Mouse (Mus musculus) urinary bladder, adult 2 months (tissue): ENCODE data around the gene Pdk1. TPM values are rescaled to one million over a fixed set of nuclear protein-coding genes. Genes with fewer than 3 reads are reported as not detected.
"Not testable (repeated sequence)": the region's sequence is repeated elsewhere in the genome, so short reads cannot be mapped to it uniquely, and the experiment has no call there.

Source experiments
- DNase-seq: peaks from one replicate; pipeline ENCODE4 v3.0.0; 2022; ENCODE audit warnings: low spot score
- polyA plus RNA-seq: library from polyadenylated mRNA; depleted of rRNA; stranded (reverse); fragments of >200 nt; gene quantifications from 2 replicates; pipeline ENCODE4 v1.2.3, GENCODE M21; 2012

The Pdk1 gene
- polyA plus RNA-seq, 1 experiment: 26.4 TPM

GRCm38 (mm10) chr2:71874422-71874821, 1.4 kb downstream of the Pdk1 start:
- DNase-seq: no peak

- DNase-seq: no peak
Measured at GRCm38 (mm10) chr2:71874836-71875235, 1.8 kb downstream of the Pdk1 start.

GRCm38 (mm10) chr2:71877865-71878264, 4.8 kb downstream of the Pdk1 start:
- no peak for DNase-seq

GRCm38 (mm10) chr2:71878441-71878840, 5.4 kb downstream of the Pdk1 start:
- no peak for DNase-seq

GRCm38 (mm10) chr2:71878943-71879342, 5.9 kb downstream of the Pdk1 start:
- no peak for DNase-seq

GRCm38 (mm10) chr2:71882914-71883651, 10.1 kb downstream of the Pdk1 start:
- no peak for DNase-seq

- DNase-seq: no peak
Measured at GRCm38 (mm10) chr2:71887269-71887668, 14.2 kb downstream of the Pdk1 start.

- DNase-seq: no peak
Measured at GRCm38 (mm10) chr2:71888437-71888836, 15.4 kb downstream of the Pdk1 start.

GRCm38 (mm10) chr2:71891536-71891935, 18.5 kb downstream of the Pdk1 start:
- no peak for DNase-seq

GRCm38 (mm10) chr2:71892741-71893349, 19.8 kb downstream of the Pdk1 start:
- DNase-seq: no peak

GRCm38 (mm10) chr2:71895596-71896286, 22.7 kb downstream of the Pdk1 start:
- no peak for DNase-seq

GRCm38 (mm10) chr2:71897420-71897819, 24.4 kb downstream of the Pdk1 start:
- no peak for DNase-seq

GRCm38 (mm10) chr2:71898335-71898856, 25.4 kb downstream of the Pdk1 start:
- no peak for DNase-seq

GRCm38 (mm10) chr2:71899886-71900285, 26.9 kb downstream of the Pdk1 start:
- no peak for DNase-seq

GRCm38 (mm10) chr2:71905154-71905553, 32.1 kb downstream of the Pdk1 start:
- DNase-seq: no peak

- not testable (repeated sequence) for DNase-seq
Measured at GRCm38 (mm10) chr2:71906356-71906755, 33.3 kb downstream of the Pdk1 start.

- DNase-seq: no peak
Measured at GRCm38 (mm10) chr2:71913911-71914310, 40.9 kb downstream of the Pdk1 start.

GRCm38 (mm10) chr2:71919227-71919647, 46.2 kb downstream of the Pdk1 start:
- no peak for DNase-seq

GRCm38 (mm10) chr2:71924931-71925330, 51.9 kb downstream of the Pdk1 start:
- DNase-seq: not testable (repeated sequence)

- DNase-seq: no peak
Measured at GRCm38 (mm10) chr2:71934046-71934445, 61.0 kb downstream of the Pdk1 start.

- no peak for DNase-seq
Measured at GRCm38 (mm10) chr2:71936711-71937110, 63.7 kb downstream of the Pdk1 start.

GRCm38 (mm10) chr2:71937649-71938308, 64.8 kb downstream of the Pdk1 start:
- no peak for DNase-seq
